Mouse (Mus musculus): Measurements from ENCODE around the gene Usp17lb.
"Not testable (repeated sequence)": the region's sequence is repeated elsewhere in the genome, so short reads cannot be mapped to it uniquely, and the experiment has no call there.

Gene Usp17lb

GRCm38 (mm10) chr7:104842503-104842902 is at the start of gene Usp17lb:
TSS of gene Usp17lb (minus strand) at chr7:104842603.
- DNase-seq: no peak

GRCm38 (mm10) chr7:104877731-104878130 is 35.3 kb upstream of the Usp17lb start, which contains the start of gene Olfr665:
TSS of gene Olfr665 (plus strand) at chr7:104878031.
- no peak for DNase-seq

GRCm38 (mm10) chr7:104861381-104861780 is 19.0 kb upstream of the Usp17lb start:
- no peak for DNase-seq

GRCm38 (mm10) chr7:104857683-104858082 is 15.3 kb upstream of the Usp17lb start:
- DNase-seq: no peak

- not testable (repeated sequence) for DNase-seq
Measured at GRCm38 (mm10) chr7:104856709-104857108, 14.3 kb upstream of the Usp17lb start, which contains the start of gene Usp17la. TSS of gene Usp17la (plus strand) at chr7:104857009.

- no peak for DNase-seq
Measured at GRCm38 (mm10) chr7:104855248-104855750, 12.9 kb upstream of the Usp17lb start.

GRCm38 (mm10) chr7:104851546-104851945 is 9.1 kb upstream of the Usp17lb start:
- not testable (repeated sequence) for DNase-seq

GRCm38 (mm10) chr7:104843731-104844287 is 1.4 kb upstream of the Usp17lb start:
- no peak for DNase-seq

GRCm38 (mm10) chr7:104810335-104810734 is 32.1 kb downstream of the Usp17lb start:
- DNase-seq: not testable (repeated sequence)

GRCm38 (mm10) chr7:104790796-104791195 is 51.6 kb downstream of the Usp17lb start:
- DNase-seq: no peak
